Mouse (Mus musculus) liver, embryonic 14.5 days (tissue): ENCODE results near the gene Ptk7. TPM values are rescaled to one million over a fixed set of nuclear protein-coding genes. Genes with fewer than 3 reads are reported as not detected.
A peak's percentile ranks its signal among the peaks of the same experiment; 100 is the strongest.

Experiments
- ATAC-seq: fragments of 200-750 bp; cut with Nextera tagmentation; 2 replicates; pipeline ENCODE4 v1.8.0; 2017; ENCODE audit warnings: moderate number of reproducible peaks, mild to moderate bottlenecking, moderate library complexity; ENCODE audit not compliant: insufficient read depth
- DNase-seq, 3 experiments: peaks; one replicate each; pipeline ENCODE4 v3.0.0-alpha.2; 2012 to 2013; ENCODE audit warnings: low read depth in 3 of 3, low spot score in 3 of 3
- H3K27ac ChIP-seq: fragments of 300-500 bp; sonication (generic); 2 replicates; pipeline ENCODE4 v1.5.1; 2014; ENCODE audit warnings: moderate library complexity, mild to moderate bottlenecking, control low read depth, inconsistent platforms
- H3K27me3 ChIP-seq: fragments of 300-500 bp; sonication (generic); 2 replicates; pipeline ENCODE4 v1.6.1; 2014; ENCODE audit warnings: mild to moderate bottlenecking, low read length, moderate library complexity; ENCODE audit not compliant: control insufficient read depth, insufficient read depth
- H3K36me3 ChIP-seq: fragments of 300-500 bp; sonication (generic); replicated peaks from 2 replicates; pipeline ENCODE4 v1.6.1; 2014; ENCODE audit warnings: low read depth; ENCODE audit not compliant: control insufficient read depth, insufficient read depth
- H3K4me1 ChIP-seq, 2 experiments: fragments of 200-500 bp in 1 of 2; fragments of 300-500 bp in 1 of 2; sonication (generic) in 1 of 2; replicated peaks; 2 replicates each; pipeline ENCODE4 v1.6.1; 2012 to 2014; ENCODE audit warnings: antibody characterized with exemption in 1 of 2, inconsistent platforms in 1 of 2, low read length in 1 of 2; ENCODE audit not compliant: control insufficient read depth in 2 of 2, insufficient read depth in 2 of 2
- H3K4me2 ChIP-seq: fragments of 300-500 bp; sonication (generic); 2 replicates; pipeline ENCODE4 v1.6.1; 2014; ENCODE audit warnings: low read depth, mild to moderate bottlenecking, control low read depth, moderate library complexity
- H3K4me3 ChIP-seq, 2 experiments: fragments of 200-500 bp in 1 of 2; fragments of 300-500 bp in 1 of 2; sonication (generic) in 1 of 2; 2 replicates each; pipeline ENCODE4 v1.5.1; 2012 to 2014; ENCODE audit warnings: low read depth in 2 of 2, low read length in 2 of 2, mild to moderate bottlenecking in 2 of 2, control low read depth in 1 of 2, inconsistent platforms in 1 of 2, moderate library complexity in 1 of 2; ENCODE audit not compliant: insufficient read depth in 1 of 2
- H3K9ac ChIP-seq: fragments of 300-500 bp; sonication (generic); replicated peaks from 2 replicates; pipeline ENCODE4 v1.6.1; 2014; ENCODE audit warnings: mild to moderate bottlenecking, control low read depth, moderate library complexity
- H3K9me3 ChIP-seq: fragments of 300-500 bp; sonication (generic); 2 replicates; pipeline ENCODE4 v1.6.1; 2016; ENCODE audit warnings: low read length, mixed read lengths; ENCODE audit not compliant: control insufficient read depth
- CTCF ChIP-seq: IDR thresholded peaks from 2 replicates; pipeline ENCODE4 v1.5.1; 2016; ENCODE audit warnings: antibody characterized with exemption, low read depth, control low read depth
- EP300 ChIP-seq: IDR thresholded peaks from 2 replicates; pipeline ENCODE4 v1.6.1; 2016; ENCODE audit warnings: antibody characterized with exemption, low read depth
- WGBS: fragments of 180-500 bp; shearing (Covaris S2); extraction: QIAGEN DNeasy Blood & Tissue Kit; methylation state at CpG from one replicate; pipeline ENCODE4 v1.1.7; 2014; ENCODE audit not compliant: insufficient replicate concordance; 5-methylcytosine and 5-hydroxymethylcytosine counted together
- polyA plus RNA-seq, 2 experiments: library from polyadenylated mRNA; depleted of rRNA in 1 of 2; stranded (reverse) in 1 of 2; unstranded in 1 of 2; fragments of >200 nt; fragmentation: Nextera tagmentation in 1 of 2; extraction: Ambion mirVana in 1 of 2; gene quantifications; 2 replicates each; pipeline versions ENCODE4 v1.2.1 to v1.2.3; 2012 to 2014

Gene Ptk7
- polyA plus RNA-seq, 2 experiments = 3.0 to 3.6 TPM

GRCm38 (mm10) chr17:46609721-46610514 is 19.4 kb downstream of the Ptk7 start:
- no peak for ATAC-seq
- H3K9me3 ChIP-seq = no peaks in the 10 kb centered on the region
- no peaks in the 10 kb centered on the region for H3K27me3 ChIP-seq
- H3K27ac ChIP-seq = no peak overlapping the region
- H3K36me3 ChIP-seq = no peaks in the 10 kb centered on the region
- DNase-seq = no peak
- H3K4me1 ChIP-seq = peaks cover 0 to 1% of the 10 kb centered on the region in 2 experiments; a peak in 1 of 4 replicates
- no peak overlapping the region; the same call in 1 of the 2 replicates for H3K4me2 ChIP-seq
- no peak overlapping the region for H3K4me3 ChIP-seq
- 23% methylated on average over 15 of the region's 15 CpGs for WGBS
- TF ChIP-seq EP300 = no peak
- no peak for TF ChIP-seq CTCF
- H3K9ac ChIP-seq = no peak overlapping the region

DNA sequence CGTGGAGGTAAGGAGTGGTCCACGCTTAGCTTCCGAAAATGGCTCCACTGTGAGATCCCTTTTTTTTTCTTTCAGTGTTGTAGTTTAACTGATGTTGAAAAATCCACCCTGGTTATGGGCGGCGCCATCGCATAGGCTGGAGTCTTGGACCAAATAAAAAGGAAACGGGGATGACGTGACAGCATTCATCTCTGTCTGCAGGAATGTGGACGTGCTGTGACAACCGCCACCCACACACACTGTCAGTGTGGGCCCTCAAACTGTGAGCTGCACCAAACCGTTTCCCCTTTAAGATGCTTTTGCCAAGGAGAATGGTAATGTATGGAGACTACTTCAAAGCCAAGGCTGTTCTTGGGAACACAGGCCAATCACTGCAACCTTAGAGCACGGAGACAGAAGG is 23.3 kb downstream of the Ptk7 start:
- Histone ChIP-seq H3K27ac (no peak overlapping the region), H3K27me3 (no peaks in the 10 kb centered on the region), H3K9me3 (no peaks in the 10 kb centered on the region), H3K4me3 (no peak overlapping the region), H3K9ac (no peak overlapping the region), H3K4me2 (no peak overlapping the region), H3K36me3 (no peaks in the 10 kb centered on the region), H3K4me1 (peaks cover 0 to 1% of the 10 kb centered on the region in 2 experiments; a peak in 1 of 4 replicates)
- ATAC-seq (no peak), DNase-seq (no peak)
- WGBS = 76% methylated on average over 12 of the region's 12 CpGs
- no peak for TF ChIP-seq CTCF
- TF ChIP-seq EP300 = no peak

DNA sequence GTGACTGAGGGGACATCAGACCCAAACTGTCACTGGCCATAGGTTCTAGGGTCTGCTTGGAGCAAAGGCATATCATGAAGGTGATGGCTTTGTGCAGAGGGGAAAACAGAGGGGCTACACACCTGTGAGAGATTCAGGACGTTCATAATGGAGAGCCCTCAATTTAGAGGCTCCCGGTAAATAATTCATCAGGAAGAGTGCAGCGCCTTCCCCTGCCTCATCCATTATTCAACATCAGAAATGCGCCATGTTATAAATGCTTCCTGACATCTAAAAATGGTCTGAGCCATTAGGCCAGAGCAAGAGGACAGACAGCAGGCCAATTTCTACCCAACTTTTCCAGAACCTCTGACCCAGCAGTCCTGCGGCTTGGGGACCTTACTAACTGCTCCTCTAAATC is 24.2 kb downstream of the Ptk7 start:
- DNase-seq (no peak), ATAC-seq (no peak)
- whole genome bisulfite sequencing = 71% methylated on average over 5 of the region's 5 CpGs
- no peak overlapping the region for H3K9ac ChIP-seq
- H3K27ac ChIP-seq = no peak overlapping the region
- H3K9me3 ChIP-seq = no peaks in the 10 kb centered on the region
- no peaks in the 10 kb centered on the region for H3K36me3 ChIP-seq
- no peak for TF ChIP-seq EP300
- no peak for TF ChIP-seq CTCF
- no peak overlapping the region for H3K4me3 ChIP-seq
- peaks cover 0 to 1% of the 10 kb centered on the region in 2 experiments; a peak in 1 of 4 replicates for H3K4me1 ChIP-seq
- H3K4me2 ChIP-seq = no peak overlapping the region
- H3K27me3 ChIP-seq = no peaks in the 10 kb centered on the region

- Histone ChIP-seq H3K27me3 (no peaks in the 10 kb centered on the region), H3K4me2 (no peak overlapping the region), H3K4me3 (no peak overlapping the region), H3K4me1 (no peaks in the 10 kb centered on the region), H3K36me3 (no peaks in the 10 kb centered on the region), H3K9me3 (no peaks in the 10 kb centered on the region), H3K27ac (no peak overlapping the region), H3K9ac (no peak overlapping the region)
- DNase-seq (no peak), ATAC-seq (no peak)
- WGBS = 79% methylated on average over 4 of the region's 4 CpGs
- 0 out of 2 replicates have a peak, but pooled peaks have one; percentile 21 for TF ChIP-seq CTCF
- no peak for TF ChIP-seq EP300
Measured at GRCm38 (mm10) chr17:46603229-46603628, 26.1 kb downstream of the Ptk7 start.

GRCm38 (mm10) chr17:46602212-46602611 is 27.1 kb downstream of the Ptk7 start:
- DNase-seq = no peak

More at GRCm38 (mm10) chr17:46602212-46602611, 27.1 kb downstream of the Ptk7 start:
- no peak overlapping the region for H3K4me2 ChIP-seq
- H3K9me3 ChIP-seq = no peaks in the 10 kb centered on the region
- no peak overlapping the region for H3K4me3 ChIP-seq
- ATAC-seq = no peak
- no peak for TF ChIP-seq EP300
- TF ChIP-seq CTCF = no peak
- WGBS = 42% methylated on average over 9 of the region's 9 CpGs
- no peaks in the 10 kb centered on the region for H3K4me1 ChIP-seq
- H3K9ac ChIP-seq = no peak overlapping the region
- H3K27me3 ChIP-seq = no peaks in the 10 kb centered on the region
- no peak overlapping the region for H3K27ac ChIP-seq
- no peaks in the 10 kb centered on the region for H3K36me3 ChIP-seq
